Mouse (Mus musculus) forebrain, embryonic 13.5 days (tissue): ENCODE results near the gene Vmn1r55. TPM values are rescaled to one million over a fixed set of nuclear protein-coding genes. Genes with fewer than 3 reads are reported as not detected.

Source experiments
- ATAC-seq: fragments of 200-750 bp; cut with Nextera tagmentation; 2 replicates; pipeline ENCODE4 v1.8.0; 2017
- H3K27ac ChIP-seq: fragments of 300-500 bp; sonication (generic); 2 replicates; pipeline ENCODE4 v1.5.1; 2015; ENCODE audit warnings: inconsistent platforms, mild to moderate bottlenecking, moderate library complexity
- H3K27me3 ChIP-seq: fragments of 300-500 bp; sonication (generic); 2 replicates; pipeline ENCODE4 v1.6.1; 2015; ENCODE audit warnings: mild to moderate bottlenecking, inconsistent platforms
- H3K36me3 ChIP-seq: fragments of 300-500 bp; sonication (generic); 2 replicates; pipeline ENCODE4 v1.6.1; 2015; ENCODE audit warnings: mild to moderate bottlenecking, inconsistent platforms; ENCODE audit not compliant: poor library complexity, severe bottlenecking
- H3K4me1 ChIP-seq: fragments of 300-500 bp; sonication (generic); 2 replicates; pipeline ENCODE4 v1.6.1; 2015; ENCODE audit warnings: inconsistent platforms
- H3K4me2 ChIP-seq: fragments of 300-500 bp; sonication (generic); 2 replicates; pipeline ENCODE4 v1.6.1; 2015; ENCODE audit warnings: inconsistent platforms, mild to moderate bottlenecking, moderate library complexity
- H3K4me3 ChIP-seq: fragments of 300-500 bp; sonication (generic); 2 replicates; pipeline ENCODE4 v1.5.1; 2015; ENCODE audit warnings: mild to moderate bottlenecking, inconsistent platforms
- H3K9ac ChIP-seq: fragments of 300-500 bp; sonication (generic); 2 replicates; pipeline ENCODE4 v1.6.1; 2015; ENCODE audit warnings: mild to moderate bottlenecking, inconsistent platforms
- H3K9me3 ChIP-seq: fragments of 300-500 bp; sonication (generic); replicated peaks from 2 replicates; pipeline ENCODE4 v1.6.1; 2016; ENCODE audit warnings: inconsistent platforms
- WGBS: fragments of 180-500 bp; shearing (Covaris S2); methylation state at CpG from one replicate; pipeline ENCODE4 v1.1.7; 2015; 5-methylcytosine and 5-hydroxymethylcytosine counted together
- polyA plus RNA-seq: library from polyadenylated mRNA; unstranded; fragments of >200 nt; fragmentation: Nextera tagmentation; extraction: Ambion mirVana; gene quantifications from 2 replicates; pipeline ENCODE4 v1.2.1, GENCODE M21; 2015

The Vmn1r55 gene
- polyA plus RNA-seq, 1 experiment from 2014 or later: not detected

GRCm38 (mm10) chr7:5092831-5093510 lies 56.5 kb downstream of the Vmn1r55 start:
- Histone ChIP-seq H3K4me1 (peaks cover 4% of the 10 kb centered on the region; the same call in 1 of the 2 replicates), H3K4me2 (no peak overlapping the region), H3K36me3 (peaks cover 88% of the 10 kb centered on the region), H3K9ac (no peak overlapping the region), H3K9me3 (no peaks in the 10 kb centered on the region), H3K27me3 (no peaks in the 10 kb centered on the region), H3K4me3 (no peak overlapping the region), H3K27ac (no peak overlapping the region)
- no peak for ATAC-seq
- WGBS: 88% methylated on average over 21 of the region's 21 CpGs

GRCm38 (mm10) chr7:5092381-5092780 lies 57.1 kb downstream of the Vmn1r55 start:
- H3K4me2 ChIP-seq: no peak overlapping the region
- no peaks in the 10 kb centered on the region for H3K9me3 ChIP-seq
- peaks cover 86% of the 10 kb centered on the region for H3K36me3 ChIP-seq
- no peak overlapping the region for H3K27ac ChIP-seq
- H3K4me1 ChIP-seq: peaks cover 8% of the 10 kb centered on the region; the same call in 1 of the 2 replicates
- no peak overlapping the region for H3K4me3 ChIP-seq
- 88% methylated on average over 6 of the region's 6 CpGs for WGBS
- no peak overlapping the region for H3K9ac ChIP-seq
- no peaks in the 10 kb centered on the region for H3K27me3 ChIP-seq
- ATAC-seq: no peak

GRCm38 (mm10) chr7:5091008-5091728 lies 58.3 kb downstream of the Vmn1r55 start:
- peaks cover 76% of the 10 kb centered on the region for H3K36me3 ChIP-seq
- no peak overlapping the region for H3K4me3 ChIP-seq

GRCm38 (mm10) chr7:5089853-5090252 lies 59.6 kb downstream of the Vmn1r55 start:
- Histone ChIP-seq H3K36me3 (peaks cover 75% of the 10 kb centered on the region), H3K27ac (no peak overlapping the region), H3K4me3 (no peak overlapping the region), H3K9me3 (no peaks in the 10 kb centered on the region), H3K4me2 (no peak overlapping the region), H3K9ac (no peak overlapping the region), H3K4me1 (peaks cover 8% of the 10 kb centered on the region; the same call in 1 of the 2 replicates), H3K27me3 (no peaks in the 10 kb centered on the region)
- 96% methylated on average over 15 of the region's 15 CpGs for WGBS
- ATAC-seq: no peak

More at GRCm38 (mm10) chr7:5091008-5091728, 58.3 kb downstream of the Vmn1r55 start:
- H3K27ac ChIP-seq: no peak overlapping the region
- no peaks in the 10 kb centered on the region for H3K9me3 ChIP-seq
- peaks cover 8% of the 10 kb centered on the region; the same call in 1 of the 2 replicates for H3K4me1 ChIP-seq
- H3K27me3 ChIP-seq: no peaks in the 10 kb centered on the region
- 92% methylated on average over 15 of the region's 15 CpGs for WGBS
- H3K9ac ChIP-seq: no peak overlapping the region
- no peak overlapping the region for H3K4me2 ChIP-seq
- ATAC-seq: no peak

- Histone ChIP-seq H3K36me3 (peaks cover 72% of the 10 kb centered on the region), H3K9me3 (no peaks in the 10 kb centered on the region), H3K4me1 (peaks cover 8% of the 10 kb centered on the region; the same call in 1 of the 2 replicates), H3K4me2 (no peak overlapping the region), H3K9ac (no peak overlapping the region), H3K27me3 (no peaks in the 10 kb centered on the region), H3K4me3 (no peak overlapping the region), H3K27ac (no peak overlapping the region)
- WGBS: 90% methylated on average over 4 of the region's 4 CpGs
- no peak for ATAC-seq
These were observed 61.6 kb downstream of the Vmn1r55 start for GRCm38 (mm10) chr7:5087886-5088285.

- H3K36me3 ChIP-seq: peaks cover 65% of the 10 kb centered on the region
- no peak overlapping the region for H3K4me2 ChIP-seq
- 83% methylated on average over 5 of the region's 5 CpGs for WGBS
- no peak overlapping the region for H3K9ac ChIP-seq
- peaks cover 14% of the 10 kb centered on the region for H3K4me1 ChIP-seq
- ATAC-seq: no peak
- H3K4me3 ChIP-seq: no peak overlapping the region
- no peaks in the 10 kb centered on the region for H3K27me3 ChIP-seq
- no peaks in the 10 kb centered on the region for H3K9me3 ChIP-seq
- H3K27ac ChIP-seq: no peak overlapping the region
These were observed 62.5 kb downstream of the Vmn1r55 start for GRCm38 (mm10) chr7:5086921-5087440.

GRCm38 (mm10) chr7:5085512-5085911 lies 64.0 kb downstream of the Vmn1r55 start:
- WGBS: 91% methylated on average over 1 of the region's 1 CpGs
- Histone ChIP-seq H3K4me1 (peaks cover 26% of the 10 kb centered on the region), H3K4me2 (no peak overlapping the region), H3K9me3 (no peaks in the 10 kb centered on the region), H3K27ac (no peak overlapping the region), H3K4me3 (no peak overlapping the region), H3K36me3 (peaks cover 54% of the 10 kb centered on the region), H3K9ac (no peak overlapping the region), H3K27me3 (no peaks in the 10 kb centered on the region)
- no peak for ATAC-seq

- no peaks in the 10 kb centered on the region for H3K27me3 ChIP-seq
- ATAC-seq: no peak
- peaks cover 26% of the 10 kb centered on the region for H3K4me1 ChIP-seq
- no peak overlapping the region for H3K4me2 ChIP-seq
- 94% methylated on average over 18 of the region's 18 CpGs for WGBS
- no peak overlapping the region for H3K27ac ChIP-seq
- no peaks in the 10 kb centered on the region for H3K9me3 ChIP-seq
- no peak overlapping the region for H3K4me3 ChIP-seq
- H3K36me3 ChIP-seq: peaks cover 47% of the 10 kb centered on the region
- H3K9ac ChIP-seq: no peak overlapping the region
These were observed 66.0 kb downstream of the Vmn1r55 start for GRCm38 (mm10) chr7:5083325-5084105.

- Histone ChIP-seq H3K36me3 (peaks cover 59% of the 10 kb centered on the region), H3K27ac (no peak overlapping the region), H3K4me3 (0 out of 2 replicates have a peak overlapping the region, but pooled peaks have one; percentile 98), H3K4me1 (peaks cover 20% of the 10 kb centered on the region), H3K9ac (no peak overlapping the region), H3K4me2 (peak overlapping the region; percentile 93; the same call in 1 of the 2 replicates), H3K27me3 (no peaks in the 10 kb centered on the region), H3K9me3 (no peaks in the 10 kb centered on the region)
- ATAC-seq: no peak
- 94% methylated on average over 2 of the region's 2 CpGs for WGBS
These were observed 67.5 kb downstream of the Vmn1r55 start for GRCm38 (mm10) chr7:5081939-5082338.

GRCm38 (mm10) chr7:5081241-5081640 lies 68.2 kb downstream of the Vmn1r55 start:
- Histone ChIP-seq H3K9me3 (no peaks in the 10 kb centered on the region), H3K4me1 (peaks cover 20% of the 10 kb centered on the region), H3K27ac (no peak overlapping the region), H3K9ac (peak overlapping the region; percentile 99), H3K36me3 (peaks cover 63% of the 10 kb centered on the region), H3K4me3 (peak overlapping the region; percentile 98), H3K27me3 (no peaks in the 10 kb centered on the region), H3K4me2 (peak overlapping the region; percentile 93)
- 67% methylated on average over 6 of the region's 6 CpGs for WGBS
- no peak for ATAC-seq

- Histone ChIP-seq H3K9me3 (no peaks in the 10 kb centered on the region), H3K4me2 (peak overlapping the region; percentile 93), H3K27me3 (no peaks in the 10 kb centered on the region), H3K9ac (peak overlapping the region; percentile 99), H3K36me3 (peaks cover 63% of the 10 kb centered on the region), H3K27ac (peak overlapping the region; percentile 88), H3K4me3 (peak overlapping the region; percentile 98), H3K4me1 (peaks cover 20% of the 10 kb centered on the region)
- ATAC-seq: no peak
- 21% methylated on average over 6 of the region's 6 CpGs for WGBS
These were observed 68.7 kb downstream of the Vmn1r55 start for GRCm38 (mm10) chr7:5080815-5081214.
